Mouse (Mus musculus) CH12.LX (cell line): ENCODE data around the gene Lin28a. TPM values are rescaled to one million over a fixed set of nuclear protein-coding genes. Genes with fewer than 3 reads are reported as not detected.

Experiments used
- DNase-seq: peaks from one replicate; pipeline ENCODE4 v3.0.0-alpha.2; 2013; ENCODE audit errors: extremely low read depth
- H3K27ac ChIP-seq: 2 replicates; pipeline ENCODE4 v1.5.1; 2012; ENCODE audit warnings: low read depth, mild to moderate bottlenecking, control low read depth, moderate library complexity; ENCODE audit not compliant: insufficient read depth
- H3K27me3 ChIP-seq: replicated peaks from 2 replicates; pipeline ENCODE3; 2012; ENCODE audit warnings: inconsistent platforms
- H3K36me3 ChIP-seq, 2 experiments: replicated peaks in 1 of 2; 2 replicates each; pipeline versions ENCODE3 to v1.6.1; 2012; ENCODE audit warnings: inconsistent platforms in 1 of 2, low read length in 1 of 2, mild to moderate bottlenecking in 1 of 2, mixed read lengths in 1 of 2, moderate library complexity in 1 of 2; ENCODE audit not compliant: control insufficient read depth in 1 of 2, insufficient read depth in 1 of 2
- H3K4me1 ChIP-seq, 2 experiments: 2 replicates each; pipeline ENCODE4 v1.6.1; 2012; ENCODE audit warnings: inconsistent platforms in 1 of 2, moderate library complexity in 1 of 2; ENCODE audit not compliant: insufficient read depth in 2 of 2, control insufficient read depth in 1 of 2
- H3K4me2 ChIP-seq: 2 replicates; pipeline ENCODE4 v1.6.1; 2012; ENCODE audit warnings: low read depth, mild to moderate bottlenecking, control low read depth; ENCODE audit not compliant: poor library complexity, insufficient read depth, severe bottlenecking
- H3K4me3 ChIP-seq, 3 experiments: fragments of 150-350 bp in 1 of 3; sonication (generic) in 1 of 3; replicated peaks in 1 of 3; 2 replicates each; pipeline versions ENCODE3 to v1.5.1; 2011 to 2012; ENCODE audit warnings: low read depth in 2 of 3, low read length in 2 of 3, mild to moderate bottlenecking in 2 of 3, moderate library complexity in 2 of 3, control low read depth in 1 of 3, improper control_type of control experiment in 1 of 3, inconsistent platforms in 1 of 3, mixed read lengths in 1 of 3; ENCODE audit not compliant: poor library complexity in 1 of 3
- H3K79me2 ChIP-seq: replicated peaks from 2 replicates; pipeline ENCODE4 v1.6.1; 2012; ENCODE audit warnings: mild to moderate bottlenecking, moderate library complexity; ENCODE audit not compliant: control insufficient read depth, poor library complexity, insufficient read depth, severe bottlenecking; ENCODE audit errors: extremely low read depth
- H3K9ac ChIP-seq: 2 replicates; pipeline ENCODE4 v1.6.1; 2012; ENCODE audit warnings: low read depth, mild to moderate bottlenecking, control low read depth, moderate library complexity; ENCODE audit not compliant: insufficient read depth
- H3K9me3 ChIP-seq: replicated peaks from 2 replicates; pipeline ENCODE3; 2012; ENCODE audit warnings: low read length, inconsistent platforms, mixed read lengths
- CTCF ChIP-seq, 2 experiments: IDR thresholded peaks in 1 of 2; conservative IDR thresholded peaks in 1 of 2; 2 replicates each; pipeline ENCODE4 v1.5.1; 2011 to 2012; ENCODE audit warnings: low read depth in 2 of 2, low read length in 2 of 2, improper control_type of control experiment in 1 of 2, inconsistent platforms in 1 of 2, mild to moderate bottlenecking in 1 of 2, moderate library complexity in 1 of 2
- E2F4 ChIP-seq: IDR thresholded peaks from 2 replicates; pipeline ENCODE4 v1.6.1; 2011; ENCODE audit warnings: low read depth, low read length, improper control_type of control experiment; ENCODE audit not compliant: insufficient replicate concordance
- ELF1 ChIP-seq: IDR thresholded peaks from 2 replicates; pipeline ENCODE4 v1.6.1; 2014; ENCODE audit warnings: low read depth, mild to moderate bottlenecking, inconsistent platforms, low read length, improper control_type of control experiment
- EP300 ChIP-seq: IDR thresholded peaks from 2 replicates; pipeline ENCODE4 v1.6.1; 2011; ENCODE audit warnings: low read length, improper control_type of control experiment
- IRF4 ChIP-seq: IDR thresholded peaks from 2 replicates; pipeline ENCODE4 v1.6.1; 2014; ENCODE audit warnings: low read depth, mild to moderate bottlenecking, inconsistent platforms, low read length, improper control_type of control experiment
- JUN ChIP-seq: IDR thresholded peaks from 2 replicates; pipeline ENCODE4 v1.6.1; 2011; ENCODE audit warnings: low read depth, mild to moderate bottlenecking, low read length, improper control_type of control experiment, moderate library complexity; ENCODE audit not compliant: insufficient read depth
- JUND ChIP-seq: conservative IDR thresholded peaks from 2 replicates; pipeline ENCODE4 v1.6.1; 2011; ENCODE audit warnings: low read depth, low read length, improper control_type of control experiment
- KAT2A ChIP-seq: IDR thresholded peaks from 2 replicates; pipeline ENCODE4 v1.6.1; 2012; ENCODE audit warnings: low read length, improper control_type of control experiment, inconsistent platforms; ENCODE audit not compliant: insufficient replicate concordance
- MAX ChIP-seq: IDR thresholded peaks from 2 replicates; pipeline ENCODE4 v1.6.1; 2011; ENCODE audit warnings: low read length, improper control_type of control experiment
- MEF2A ChIP-seq: IDR thresholded peaks from 2 replicates; pipeline ENCODE4 v1.6.1; 2014; ENCODE audit warnings: low read depth, mild to moderate bottlenecking, inconsistent platforms, low read length, improper control_type of control experiment, borderline replicate concordance
- MXI1 ChIP-seq: IDR thresholded peaks from 2 replicates; pipeline ENCODE4 v1.6.1; 2011; ENCODE audit warnings: mild to moderate bottlenecking, low read depth, low read length, improper control_type of control experiment
- MYC ChIP-seq: IDR thresholded peaks from 2 replicates; pipeline ENCODE4 v1.6.1; 2011; ENCODE audit warnings: low read depth, mild to moderate bottlenecking, improper control_type of control experiment, low read length
- NRF1 ChIP-seq: IDR thresholded peaks from 2 replicates; pipeline ENCODE4 v1.6.1; 2014; ENCODE audit warnings: low read depth, mild to moderate bottlenecking, inconsistent platforms, low read length, improper control_type of control experiment, moderate library complexity
- PAX5 ChIP-seq: IDR thresholded peaks from 2 replicates; pipeline ENCODE4 v1.6.1; 2012; ENCODE audit warnings: low read length, inconsistent platforms, mixed read lengths
- POLR2A ChIP-seq: IDR thresholded peaks from 2 replicates; pipeline ENCODE4 v1.6.1; 2011; ENCODE audit warnings: low read depth, mild to moderate bottlenecking, improper control_type of control experiment, low read length
- POLR2AphosphoS2 ChIP-seq: IDR thresholded peaks from 2 replicates; pipeline ENCODE4 v1.6.1; 2011; ENCODE audit warnings: low read depth, low read length, improper control_type of control experiment
- RAD21 ChIP-seq: IDR thresholded peaks from 2 replicates; pipeline ENCODE4 v1.6.1; 2011; ENCODE audit warnings: low read depth, mild to moderate bottlenecking, low read length, improper control_type of control experiment, moderate library complexity
- SIN3A ChIP-seq: IDR thresholded peaks from 2 replicates; pipeline ENCODE4 v1.6.1; 2012; ENCODE audit warnings: low read length, improper control_type of control experiment, inconsistent platforms
- TBP ChIP-seq: conservative IDR thresholded peaks from 2 replicates; pipeline ENCODE4 v1.6.1; 2011; ENCODE audit warnings: low read depth, low read length, improper control_type of control experiment
- UBTF ChIP-seq: IDR thresholded peaks from 2 replicates; pipeline ENCODE4 v1.6.1; 2012; ENCODE audit warnings: low read depth, mild to moderate bottlenecking, inconsistent platforms, low read length, improper control_type of control experiment, moderate library complexity
- ZC3H11A ChIP-seq: IDR thresholded peaks from 2 replicates; pipeline ENCODE4 v1.6.1; 2012; ENCODE audit warnings: low read depth, mild to moderate bottlenecking, inconsistent platforms, low read length, improper control_type of control experiment
- ZNF384 ChIP-seq: IDR thresholded peaks from 2 replicates; pipeline ENCODE4 v1.6.1; 2012; ENCODE audit warnings: low read depth, low read length, improper control_type of control experiment, inconsistent platforms
- dilution Hi-C: fragments of 300-500 bp; cut with MboI; formaldehyde crosslinking; loops from 2 replicates; pipeline ENCODE4 v1.14.3; 2020; ENCODE audit warnings: low sequenced_read_pairs; ENCODE audit not compliant: extremely low pct_unique_long_range_greater_than_20kb, extremely low pct_ligation_motif_present
- in situ Hi-C: fragments of 300-500 bp; cut with MboI; formaldehyde crosslinking; loops from 3 replicates; pipeline ENCODE4 v1.14.3; 2019; ENCODE audit warnings: low sequenced_read_pairs, low pct_ligation_motif_present, low pct_unique_long_range_greater_than_20kb, mixed read lengths
- polyA plus RNA-seq: library from polyadenylated mRNA; unstranded; fragments of >175 nt; gene quantifications from 2 replicates; pipeline ENCODE4 v1.2.1, GENCODE M21; 2012; ENCODE audit warnings: low read depth; ENCODE audit not compliant: insufficient read length
- total RNA-seq, 2 experiments: library from RNA; depleted of rRNA; stranded (reverse); fragments of 300-350 nt in 1 of 2; fragments of >200 nt in 1 of 2; gene quantifications; 2 replicates each; pipeline ENCODE4 v1.2.3; 2012 to 2014

Gene Lin28a
- total and polyA plus RNA-seq, 3 experiments = 0.08 TPM; not detected in 2

- in situ Hi-C loops = loop anchor here (10.0 kb wide), 1 partner anchor 58 kb away; no protein-coding TSS in a partner anchor
- no peak for DNase-seq
- H3K79me2 ChIP-seq = no peaks in the 10 kb centered on the region
- H3K4me3 ChIP-seq = no peak overlapping the region
- no peak for TF ChIP-seq ZC3H11A
- TF ChIP-seq NRF1 = no peak
- TF ChIP-seq ZNF384 = no peak
- TF ChIP-seq SIN3A = no peak
- TF ChIP-seq JUND = no peak
- TF ChIP-seq JUN = no peak
- no peak for TF ChIP-seq MEF2A
- TF ChIP-seq PAX5 = no peak
- no peak for TF ChIP-seq KAT2A
- no peak for TF ChIP-seq MYC
- no peak for TF ChIP-seq POLR2A
- peaks cover 14% of the 10 kb centered on the region for H3K27me3 ChIP-seq
- H3K4me2 ChIP-seq = no peak overlapping the region
- no peak overlapping the region for H3K27ac ChIP-seq
- H3K36me3 ChIP-seq = no peaks in the 10 kb centered on the region
- no peaks in the 10 kb centered on the region for H3K4me1 ChIP-seq
- no peak overlapping the region for H3K9ac ChIP-seq
- peaks cover 15% of the 10 kb centered on the region for H3K9me3 ChIP-seq
- dilution Hi-C loops = no loop called here
Measured at GRCm38 (mm10) chr4:134016767-134017166, 1.9 kb downstream of the Lin28a start.

GRCm38 (mm10) chr4:134016208-134016607 is 2.4 kb downstream of the Lin28a start:
- dilution Hi-C loops = no loop called here

More at GRCm38 (mm10) chr4:134016208-134016607, 2.4 kb downstream of the Lin28a start:
- no peak for DNase-seq
- Histone ChIP-seq H3K9ac (no peak overlapping the region), H3K27ac (no peak overlapping the region), H3K9me3 (peaks cover 15% of the 10 kb centered on the region), H3K36me3 (no peaks in the 10 kb centered on the region), H3K4me2 (no peak overlapping the region), H3K27me3 (peaks cover 12% of the 10 kb centered on the region), H3K79me2 (no peaks in the 10 kb centered on the region), H3K4me3 (no peak overlapping the region)
- in situ Hi-C loops = loop anchor here (10.0 kb wide), 1 partner anchor 59 kb away; no protein-coding TSS in a partner anchor
- TF ChIP-seq MYC (no peak), RAD21 (no peak), UBTF (no peak), NRF1 (no peak), ZNF384 (no peak), IRF4 (no peak), EP300 (no peak), MXI1 (no peak), MAX (no peak), POLR2A (no peak), CTCF (conservative IDR thresholded peaks at IDR 0.05 in 1 of 2, IDR thresholded peaks at IDR 0.05 in 1 of 2; ENCODE audit: low read depth in 2 of 2, low read length in 2 of 2) (no peak), JUND (no peak), E2F4 (no peak), TBP (no peak), POLR2AphosphoS2 (no peak), ELF1 (no peak), KAT2A (no peak)
- TF ChIP-seq, all 38 proteins: peak for 0
- no peaks in the 10 kb centered on the region for H3K4me1 ChIP-seq
